Mouse (Mus musculus): ENCODE measurements at regions not wholly inside any gene's neighbourhood (a gene's known extent, or its start where the extent isn't known, plus 50 kb on each side); places are given as distances from the start of the nearest gene placed in this dataset.

- Histone ChIP-seq H3K4me3 (replicated peaks) (no peak overlapping the region), H3K9ac (replicated peaks) (no peak overlapping the region), H3K9me3 (replicated peaks) (no peaks in the 10 kb centered on the region), H3K27ac (replicated peaks) (no peak overlapping the region), H3K36me3 (no peaks in the 10 kb centered on the region), H3K4me2 (no peak overlapping the region), H3K27me3 (replicated peaks) (no peaks in the 10 kb centered on the region), H3K4me1 (no peaks in the 10 kb centered on the region)
- no peak for ATAC-seq (ENCODE audit: low FRiP score)
- WGBS, result 59% methylated on average over 2 of the region's 2 CpGs
These were observed 171.0 kb downstream of the Rab11fip4 start for GRCm38 (mm10) chr11:79762027-79762426.

GRCm38 (mm10) chr11:79760533-79760932 lies 169.5 kb downstream of the Rab11fip4 start:
- 95% methylated on average over 4 of the region's 4 CpGs for WGBS
- no peak for ATAC-seq (ENCODE audit: low FRiP score)

GRCm38 (mm10) chr11:79758281-79758680 lies 167.3 kb downstream of the Rab11fip4 start:
- no peaks in the 10 kb centered on the region for H3K36me3 ChIP-seq
- H3K27me3 ChIP-seq (replicated peaks), result no peaks in the 10 kb centered on the region
- no peak overlapping the region for H3K27ac ChIP-seq (replicated peaks)
- H3K9ac ChIP-seq (replicated peaks), result no peak overlapping the region
- no peaks in the 10 kb centered on the region for H3K9me3 ChIP-seq (replicated peaks)
- ATAC-seq (ENCODE audit: low FRiP score), result no peak
- H3K4me1 ChIP-seq, result no peaks in the 10 kb centered on the region
- no peak overlapping the region for H3K4me3 ChIP-seq (replicated peaks)
- WGBS, result 94% methylated on average over 3 of the region's 3 CpGs
- no peak overlapping the region for H3K4me2 ChIP-seq

More at GRCm38 (mm10) chr11:79760533-79760932, 169.5 kb downstream of the Rab11fip4 start:
- H3K9me3 ChIP-seq (replicated peaks), result no peaks in the 10 kb centered on the region
- no peak overlapping the region for H3K9ac ChIP-seq (replicated peaks)
- no peak overlapping the region for H3K27ac ChIP-seq (replicated peaks)
- H3K36me3 ChIP-seq, result no peaks in the 10 kb centered on the region
- H3K27me3 ChIP-seq (replicated peaks), result no peaks in the 10 kb centered on the region
- no peak overlapping the region for H3K4me3 ChIP-seq (replicated peaks)
- no peaks in the 10 kb centered on the region for H3K4me1 ChIP-seq
- no peak overlapping the region for H3K4me2 ChIP-seq

GRCm38 (mm10) chr11:79757513-79758071 lies 166.6 kb downstream of the Rab11fip4 start:
- no peaks in the 10 kb centered on the region for H3K27me3 ChIP-seq (replicated peaks)
- H3K9ac ChIP-seq (replicated peaks), result no peak overlapping the region
- no peaks in the 10 kb centered on the region for H3K4me1 ChIP-seq
- WGBS, result 90% methylated on average over 5 of the region's 5 CpGs
- H3K36me3 ChIP-seq, result no peaks in the 10 kb centered on the region
- no peak overlapping the region for H3K27ac ChIP-seq (replicated peaks)
- no peak overlapping the region for H3K4me2 ChIP-seq
- no peak overlapping the region for H3K4me3 ChIP-seq (replicated peaks)
- no peak for ATAC-seq (ENCODE audit: low FRiP score)
- H3K9me3 ChIP-seq (replicated peaks), result no peaks in the 10 kb centered on the region

- 85% methylated on average over 9 of the region's 9 CpGs for WGBS
- Histone ChIP-seq H3K4me3 (replicated peaks) (no peak overlapping the region), H3K4me1 (no peaks in the 10 kb centered on the region; the same call in 1 of the 2 replicates), H3K4me2 (no peak overlapping the region), H3K9ac (replicated peaks) (no peak overlapping the region), H3K9me3 (replicated peaks) (no peaks in the 10 kb centered on the region), H3K27me3 (replicated peaks) (no peaks in the 10 kb centered on the region), H3K27ac (replicated peaks) (no peak overlapping the region), H3K36me3 (no peaks in the 10 kb centered on the region)
- ATAC-seq (ENCODE audit: low FRiP score), result no peak
These were observed 165.4 kb downstream of the Rab11fip4 start for GRCm38 (mm10) chr11:79756305-79756846.

GRCm38 (mm10) chr11:79753491-79753890 lies 162.5 kb downstream of the Rab11fip4 start:
- no peak for ATAC-seq (ENCODE audit: low FRiP score)
- no peak overlapping the region for H3K27ac ChIP-seq (replicated peaks)
- H3K36me3 ChIP-seq, result no peaks in the 10 kb centered on the region
- WGBS, result 96% methylated on average over 2 of the region's 2 CpGs
- no peaks in the 10 kb centered on the region for H3K27me3 ChIP-seq (replicated peaks)
- H3K4me2 ChIP-seq, result no peak overlapping the region
- H3K4me3 ChIP-seq (replicated peaks), result no peak overlapping the region
- no peak overlapping the region for H3K9ac ChIP-seq (replicated peaks)
- no peaks in the 10 kb centered on the region for H3K9me3 ChIP-seq (replicated peaks)
- no peaks in the 10 kb centered on the region; the same call in 1 of the 2 replicates for H3K4me1 ChIP-seq

- no peaks in the 10 kb centered on the region for H3K36me3 ChIP-seq
- 45% methylated on average over 7 of the region's 7 CpGs for WGBS
These were observed 161.9 kb downstream of the Rab11fip4 start for GRCm38 (mm10) chr11:79752717-79753480.

GRCm38 (mm10) chr11:79751751-79752716 lies 161.0 kb downstream of the Rab11fip4 start:
- no peaks in the 10 kb centered on the region for H3K36me3 ChIP-seq
- H3K9ac ChIP-seq (replicated peaks), result no peak overlapping the region
- ATAC-seq (ENCODE audit: low FRiP score), result no peak
- no peaks in the 10 kb centered on the region for H3K27me3 ChIP-seq (replicated peaks)
- WGBS, result 63% methylated on average over 14 of the region's 14 CpGs
- H3K4me1 ChIP-seq, result no peaks in the 10 kb centered on the region; the same call in 1 of the 2 replicates
- no peaks in the 10 kb centered on the region for H3K9me3 ChIP-seq (replicated peaks)
- no peak overlapping the region for H3K4me3 ChIP-seq (replicated peaks)
- H3K4me2 ChIP-seq, result no peak overlapping the region
- no peak overlapping the region for H3K27ac ChIP-seq (replicated peaks)

More at GRCm38 (mm10) chr11:79752717-79753480, 161.9 kb downstream of the Rab11fip4 start:
- no peaks in the 10 kb centered on the region for H3K27me3 ChIP-seq (replicated peaks)
- no peak overlapping the region for H3K9ac ChIP-seq (replicated peaks)
- ATAC-seq (ENCODE audit: low FRiP score), result no peak
- H3K4me2 ChIP-seq, result no peak overlapping the region
- no peaks in the 10 kb centered on the region; the same call in 1 of the 2 replicates for H3K4me1 ChIP-seq
- H3K27ac ChIP-seq (replicated peaks), result no peak overlapping the region
- no peak overlapping the region for H3K4me3 ChIP-seq (replicated peaks)
- H3K9me3 ChIP-seq (replicated peaks), result no peaks in the 10 kb centered on the region

GRCm38 (mm10) chr11:79750943-79751342 lies 159.9 kb downstream of the Rab11fip4 start:
- Histone ChIP-seq H3K36me3 (no peaks in the 10 kb centered on the region), H3K27me3 (replicated peaks) (no peaks in the 10 kb centered on the region), H3K4me2 (no peak overlapping the region), H3K4me1 (no peaks in the 10 kb centered on the region; the same call in 1 of the 2 replicates), H3K9ac (replicated peaks) (no peak overlapping the region), H3K4me3 (replicated peaks) (no peak overlapping the region), H3K9me3 (replicated peaks) (no peaks in the 10 kb centered on the region), H3K27ac (replicated peaks) (no peak overlapping the region)
- 79% methylated on average over 2 of the region's 2 CpGs for WGBS
- no peak for ATAC-seq (ENCODE audit: low FRiP score)

GRCm38 (mm10) chr11:79749755-79750434 lies 158.9 kb downstream of the Rab11fip4 start:
- ATAC-seq (ENCODE audit: low FRiP score), result no peak
- H3K4me1 ChIP-seq, result no peaks in the 10 kb centered on the region; the same call in 1 of the 2 replicates
- no peaks in the 10 kb centered on the region for H3K9me3 ChIP-seq (replicated peaks)
- no peak overlapping the region for H3K4me2 ChIP-seq
- H3K27me3 ChIP-seq (replicated peaks), result no peaks in the 10 kb centered on the region
- no peak overlapping the region for H3K9ac ChIP-seq (replicated peaks)
- no peaks in the 10 kb centered on the region for H3K36me3 ChIP-seq
- no peak overlapping the region for H3K27ac ChIP-seq (replicated peaks)
- no peak overlapping the region for H3K4me3 ChIP-seq (replicated peaks)
- WGBS, result 70% methylated on average over 7 of the region's 7 CpGs

GRCm38 (mm10) chr11:79749141-79749540 lies 158.1 kb downstream of the Rab11fip4 start:
- Histone ChIP-seq H3K27ac (replicated peaks) (no peak overlapping the region), H3K27me3 (replicated peaks) (no peaks in the 10 kb centered on the region), H3K9me3 (replicated peaks) (no peaks in the 10 kb centered on the region), H3K4me3 (replicated peaks) (no peak overlapping the region), H3K4me2 (no peak overlapping the region), H3K36me3 (no peaks in the 10 kb centered on the region), H3K4me1 (no peaks in the 10 kb centered on the region; the same call in 1 of the 2 replicates), H3K9ac (replicated peaks) (no peak overlapping the region)
- 97% methylated on average over 10 of the region's 10 CpGs for WGBS
- no peak for ATAC-seq (ENCODE audit: low FRiP score)

Data from neural tube, embryonic 15.5 days (tissue).